Mouse (Mus musculus) midbrain, embryonic 10.5 days (tissue): ENCODE measurements around the gene Gtf2i. TPM values are rescaled to one million over a fixed set of nuclear protein-coding genes. Genes with fewer than 3 reads are reported as not detected.
"Not testable (repeated sequence)": the region's sequence is repeated elsewhere in the genome, so short reads cannot be mapped to it uniquely, and the experiment has no call there.

ENCODE experiments used
- DNase-seq: peaks from one replicate; pipeline ENCODE4 v3.0.0-alpha.2; 2017; ENCODE audit warnings: low spot score
- H3K27ac ChIP-seq: fragments of 300-500 bp; sonication (generic); replicated peaks from 2 replicates; pipeline ENCODE4 v1.5.1; 2016; ENCODE audit warnings: mild to moderate bottlenecking
- H3K27me3 ChIP-seq: fragments of 300-500 bp; sonication (generic); 2 replicates; pipeline ENCODE4 v1.6.1; 2016; ENCODE audit warnings: low read depth, mild to moderate bottlenecking; ENCODE audit not compliant: poor library complexity, severe bottlenecking
- H3K36me3 ChIP-seq: fragments of 300-500 bp; sonication (generic); 2 replicates; pipeline ENCODE4 v1.6.1; 2016; ENCODE audit warnings: mild to moderate bottlenecking, moderate library complexity
- H3K4me1 ChIP-seq: fragments of 300-500 bp; sonication (generic); 2 replicates; pipeline ENCODE4 v1.6.1; 2016
- H3K4me3 ChIP-seq: fragments of 300-500 bp; sonication (generic); 2 replicates; pipeline ENCODE4 v1.5.1; 2016; ENCODE audit warnings: mild to moderate bottlenecking, moderate library complexity
- H3K9me3 ChIP-seq: fragments of 300-500 bp; sonication (generic); replicated peaks from 2 replicates; pipeline ENCODE4 v1.6.1; 2016; ENCODE audit warnings: mild to moderate bottlenecking
- WGBS: fragments of 180-500 bp; shearing (Covaris S2); methylation state at CpG from one replicate; pipeline ENCODE4 v1.1.7; 2016; 5-methylcytosine and 5-hydroxymethylcytosine counted together
- polyA plus RNA-seq: library from polyadenylated mRNA; unstranded; fragments of >200 nt; fragmentation: Nextera tagmentation; extraction: Ambion mirVana; gene quantifications from 2 replicates; pipeline ENCODE4 v1.2.1, GENCODE M21; 2016

Gtf2i gene
- polyA plus RNA-seq, 1 experiment from 2014 or later = 172 TPM

DNA sequence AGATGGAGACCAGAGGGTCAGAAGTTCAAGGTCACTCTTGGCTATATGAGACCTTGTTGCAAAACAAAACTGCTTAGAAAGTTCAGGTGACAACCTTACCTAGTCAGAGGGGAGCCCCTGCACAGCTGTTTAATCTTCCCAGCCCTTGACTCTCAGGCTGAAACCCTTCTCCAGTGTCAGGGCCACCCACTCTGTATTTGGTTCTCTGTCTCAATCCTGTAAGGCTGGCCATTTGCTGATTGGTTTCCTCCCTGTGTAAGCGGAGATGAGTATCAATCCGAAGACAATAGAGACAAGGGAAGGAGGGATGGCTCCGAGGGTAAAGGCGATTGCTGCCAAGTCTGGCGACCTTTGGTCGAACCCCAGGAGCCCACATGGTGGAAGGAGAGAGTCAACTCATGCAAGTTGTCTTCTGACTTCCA is 25.6 kb upstream of the Gtf2i start:
- no peak for DNase-seq
- Histone ChIP-seq H3K9me3 (no peaks in the 10 kb centered on the region), H3K27ac (no peak overlapping the region), H3K4me1 (peaks cover 3% of the 10 kb centered on the region; the same call in 1 of the 2 replicates), H3K27me3 (no peaks in the 10 kb centered on the region), H3K36me3 (no peaks in the 10 kb centered on the region), H3K4me3 (no peak overlapping the region)
- WGBS = 30% methylated on average over 6 of the region's 6 CpGs

DNA sequence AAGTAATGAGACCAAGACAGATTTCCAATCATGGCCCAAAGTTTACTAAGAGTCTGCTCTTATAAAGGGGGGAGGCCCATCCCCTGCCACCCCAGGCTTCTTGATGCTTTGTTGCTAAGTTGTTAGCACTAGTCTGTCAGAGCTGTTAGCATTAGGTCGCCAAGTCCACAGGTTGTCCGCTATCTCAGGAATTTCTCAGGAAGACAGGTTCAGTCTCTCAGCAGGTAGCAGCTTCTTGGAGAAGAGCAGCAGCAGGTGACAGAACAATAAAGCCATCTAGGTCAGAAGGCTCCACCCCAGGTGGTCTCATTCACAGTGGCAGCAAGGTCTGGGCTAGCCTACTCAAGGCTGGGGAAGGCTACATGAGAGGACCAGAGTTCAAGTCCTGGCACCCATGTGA is 22.5 kb upstream of the Gtf2i start:
- not testable (repeated sequence) for DNase-seq, H3K4me1 ChIP-seq, H3K4me3 ChIP-seq, H3K27ac ChIP-seq, H3K36me3 ChIP-seq, H3K9me3 ChIP-seq, H3K27me3 ChIP-seq
- WGBS = 65% methylated on average over 2 of the region's 2 CpGs

DNA sequence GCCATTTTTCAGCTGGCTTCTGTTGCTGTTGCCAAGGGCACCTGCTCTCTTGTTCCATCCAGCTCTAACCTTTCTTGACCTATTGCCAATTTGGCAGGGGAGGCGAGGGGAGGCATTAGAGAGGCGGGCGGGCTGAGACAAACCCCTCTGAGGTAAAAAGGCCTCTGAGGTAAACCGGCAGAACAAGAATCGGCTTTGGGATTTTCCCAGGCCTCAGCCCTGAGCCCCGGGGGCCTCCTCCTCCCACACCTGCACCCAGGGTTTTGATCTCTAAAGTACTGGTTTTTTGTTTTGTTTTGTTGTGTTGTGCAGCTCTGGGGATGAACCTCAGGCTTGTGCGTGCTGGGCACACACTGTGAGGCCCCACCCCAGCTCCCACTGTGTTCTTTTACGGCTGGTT is 18.2 kb upstream of the Gtf2i start:
- DNase-seq = no peak
- 36% methylated on average over 8 of the region's 8 CpGs for WGBS

DNA sequence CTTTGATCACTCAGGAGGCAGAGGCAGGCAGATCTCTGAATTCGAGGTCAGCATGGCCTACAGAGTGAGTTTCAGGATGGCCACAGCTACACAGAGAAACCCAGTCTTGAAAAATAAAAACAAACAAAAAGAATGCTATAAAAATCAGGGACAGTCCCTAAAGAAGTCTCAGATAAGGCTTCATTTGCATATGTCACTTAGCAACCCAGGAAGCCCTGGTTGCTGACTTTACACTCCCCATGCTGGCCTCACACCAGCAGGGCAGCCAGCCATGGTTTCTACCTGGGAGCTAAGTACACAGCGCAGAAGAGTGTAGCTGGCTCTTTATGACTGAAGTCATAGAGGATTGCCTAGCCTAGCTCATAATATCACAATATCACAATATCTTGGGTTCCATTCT is 15.5 kb upstream of the Gtf2i start:
- Histone ChIP-seq H3K4me3 (no peak overlapping the region), H3K9me3 (no peaks in the 10 kb centered on the region), H3K4me1 (peaks cover 14% of the 10 kb centered on the region), H3K27me3 (no peaks in the 10 kb centered on the region), H3K36me3 (no peaks in the 10 kb centered on the region), H3K27ac (no peak overlapping the region)
- no peak for DNase-seq
- WGBS = 88% methylated on average over 2 of the region's 2 CpGs

More for the DNA sequence above, 18.2 kb upstream of the Gtf2i start:
- Histone ChIP-seq H3K4me3 (no peak overlapping the region), H3K27me3 (no peaks in the 10 kb centered on the region), H3K36me3 (no peaks in the 10 kb centered on the region), H3K4me1 (peaks cover 14% of the 10 kb centered on the region), H3K9me3 (no peaks in the 10 kb centered on the region), H3K27ac (peak overlapping the region; percentile 55; the same call in 1 of the 2 replicates)

DNA sequence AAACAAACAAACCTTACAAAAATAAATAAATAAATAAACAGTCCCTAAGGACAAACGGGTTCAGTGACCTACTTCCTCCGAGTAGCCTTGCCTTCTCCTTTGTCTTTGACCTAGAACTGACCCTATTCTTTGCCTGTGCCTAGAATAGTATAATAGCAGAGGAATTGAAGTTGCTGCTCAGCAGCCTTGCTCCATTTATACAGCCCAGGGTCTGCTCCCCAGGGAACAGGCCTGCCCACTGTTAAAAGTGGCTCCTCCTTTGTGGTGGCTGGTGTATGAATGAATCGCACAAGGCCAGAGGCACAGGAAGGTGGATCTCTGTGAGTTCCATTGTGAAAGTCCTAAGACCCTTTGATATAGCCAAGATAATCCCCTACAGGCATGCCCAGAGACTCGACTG is 14.8 kb upstream of the Gtf2i start:
- 57% methylated on average over 4 of the region's 4 CpGs for WGBS
- H3K36me3 ChIP-seq = no peaks in the 10 kb centered on the region
- no peak overlapping the region for H3K27ac ChIP-seq

DNA sequence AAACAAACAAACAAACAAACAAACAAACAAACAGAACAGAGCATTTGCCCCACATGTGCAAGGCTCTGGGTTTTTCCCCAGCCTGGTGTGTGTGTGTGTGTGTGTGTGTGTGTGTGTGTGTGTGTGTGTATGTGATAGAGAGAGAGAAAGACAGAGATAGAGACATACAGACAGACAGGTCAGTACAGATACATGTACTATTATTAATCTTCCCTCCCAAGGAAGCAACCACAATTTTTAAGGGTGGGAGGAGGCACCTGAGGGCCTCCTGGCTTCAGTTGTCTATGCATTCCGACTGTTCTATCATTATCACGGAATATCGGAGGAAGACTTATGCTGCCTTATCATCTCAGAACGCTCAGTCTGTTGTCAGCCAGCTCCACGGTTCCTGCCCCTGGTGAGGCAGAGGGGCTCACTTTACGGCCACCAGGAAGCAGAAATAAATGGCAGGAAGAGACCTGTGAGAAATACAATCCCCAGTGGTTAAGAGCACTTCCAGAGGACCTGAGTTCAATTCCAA is 14.0 kb upstream of the Gtf2i start:
- Histone ChIP-seq H3K4me1 (peaks cover 14% of the 10 kb centered on the region), H3K36me3 (no peaks in the 10 kb centered on the region), H3K27me3 (no peaks in the 10 kb centered on the region), H3K4me3 (no peak overlapping the region), H3K9me3 (no peaks in the 10 kb centered on the region), H3K27ac (no peak overlapping the region)
- DNase-seq = no peak
- WGBS = 91% methylated on average over 6 of the region's 6 CpGs

More for the DNA sequence above, 14.8 kb upstream of the Gtf2i start:
- Histone ChIP-seq H3K27me3 (no peaks in the 10 kb centered on the region), H3K4me3 (no peak overlapping the region), H3K4me1 (peaks cover 14% of the 10 kb centered on the region), H3K9me3 (no peaks in the 10 kb centered on the region)
- DNase-seq = no peak

DNA sequence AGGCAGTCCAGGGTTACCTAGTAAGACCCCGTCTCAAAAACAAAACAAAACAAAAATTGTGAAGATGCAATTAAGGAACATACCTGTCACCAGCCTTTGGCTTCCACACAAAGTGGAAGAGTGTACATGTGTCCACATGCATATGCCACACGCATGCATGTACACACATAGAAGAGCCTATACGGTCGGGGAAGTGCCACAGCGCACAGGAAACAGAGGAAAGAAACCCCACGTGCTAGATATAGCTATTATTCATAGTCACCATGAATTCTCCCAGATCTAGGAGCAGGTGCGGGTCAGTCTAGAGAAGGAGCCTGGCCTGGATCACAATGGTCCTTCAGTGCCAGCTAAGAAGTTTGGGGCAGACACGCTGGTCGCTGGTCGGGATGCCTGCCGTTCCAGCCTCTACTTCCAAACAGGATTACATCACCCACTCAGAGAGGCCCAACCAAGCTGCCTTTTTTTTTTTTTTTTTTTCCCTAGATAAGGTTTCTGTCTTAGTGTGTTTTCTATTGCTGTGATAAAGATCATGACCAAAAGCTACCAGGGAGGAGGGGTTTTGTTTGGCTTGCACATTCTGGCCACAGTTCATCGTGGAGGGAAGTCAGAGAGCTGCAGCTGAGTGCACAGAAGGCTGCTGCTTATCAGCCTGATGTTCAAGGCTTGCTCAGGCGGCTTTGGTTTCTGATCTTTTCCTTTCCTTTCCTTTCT is 11.5 kb upstream of the Gtf2i start:
- no peak overlapping the region for H3K27ac ChIP-seq
- peaks cover 13% of the 10 kb centered on the region for H3K4me1 ChIP-seq
- no peaks in the 10 kb centered on the region for H3K36me3 ChIP-seq
- WGBS = 88% methylated on average over 13 of the region's 13 CpGs
- H3K27me3 ChIP-seq = no peaks in the 10 kb centered on the region
- DNase-seq = no peak
- H3K9me3 ChIP-seq = no peaks in the 10 kb centered on the region
- no peak overlapping the region for H3K4me3 ChIP-seq

DNA sequence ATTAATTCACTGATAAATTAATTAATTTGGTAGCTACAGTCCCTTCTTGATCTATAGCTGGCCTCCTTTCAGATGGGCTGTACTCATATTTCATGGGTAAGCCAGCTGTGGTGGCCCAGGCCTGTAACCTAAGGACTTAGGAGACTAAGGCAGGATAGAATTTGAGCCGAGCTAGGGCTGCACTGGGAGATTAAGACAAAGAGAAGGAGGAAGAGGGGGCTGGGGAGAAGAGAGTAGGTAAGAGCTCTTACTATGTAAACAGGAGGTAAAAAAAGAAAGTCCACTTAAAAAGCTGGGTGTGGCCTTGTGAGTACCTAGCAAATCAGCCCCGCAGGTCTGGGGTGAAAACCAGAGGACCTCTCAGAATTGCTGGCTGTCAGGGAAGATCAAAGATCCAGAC is 9.3 kb upstream of the Gtf2i start:
- Histone ChIP-seq H3K4me1 (peaks cover 6% of the 10 kb centered on the region; the same call in 1 of the 2 replicates), H3K27me3 (no peaks in the 10 kb centered on the region), H3K4me3 (no peak overlapping the region), H3K27ac (no peak overlapping the region; the same call in 1 of the 2 replicates), H3K36me3 (no peaks in the 10 kb centered on the region), H3K9me3 (no peaks in the 10 kb centered on the region)
- 49% methylated on average over 2 of the region's 2 CpGs for WGBS
- no peak for DNase-seq

DNA sequence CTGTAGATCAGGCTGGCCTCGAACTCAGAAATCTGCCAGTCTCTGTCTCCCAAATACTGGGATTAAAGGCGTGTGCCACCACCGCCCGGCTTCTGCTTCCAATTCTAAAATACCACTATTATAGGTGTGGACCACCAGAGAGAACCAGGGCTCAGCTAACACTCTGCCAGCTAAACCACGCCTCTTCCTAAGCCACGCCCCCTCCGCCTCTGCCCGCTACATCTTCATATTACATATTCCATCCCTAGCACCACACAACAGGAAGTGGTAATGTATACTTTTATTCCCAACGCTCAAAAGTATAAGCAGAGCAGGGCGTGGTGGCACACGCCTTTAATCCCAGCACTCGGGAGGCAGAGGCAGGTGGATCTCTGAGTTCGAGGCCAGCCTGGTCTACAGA is 8.8 kb upstream of the Gtf2i start:
- Histone ChIP-seq H3K4me1 (peaks cover 7% of the 10 kb centered on the region; the same call in 1 of the 2 replicates), H3K4me3 (no peak overlapping the region), H3K27ac (no peak overlapping the region), H3K36me3 (no peaks in the 10 kb centered on the region), H3K27me3 (no peaks in the 10 kb centered on the region), H3K9me3 (no peaks in the 10 kb centered on the region)
- no peak for DNase-seq
- WGBS = 91% methylated on average over 13 of the region's 13 CpGs

DNA sequence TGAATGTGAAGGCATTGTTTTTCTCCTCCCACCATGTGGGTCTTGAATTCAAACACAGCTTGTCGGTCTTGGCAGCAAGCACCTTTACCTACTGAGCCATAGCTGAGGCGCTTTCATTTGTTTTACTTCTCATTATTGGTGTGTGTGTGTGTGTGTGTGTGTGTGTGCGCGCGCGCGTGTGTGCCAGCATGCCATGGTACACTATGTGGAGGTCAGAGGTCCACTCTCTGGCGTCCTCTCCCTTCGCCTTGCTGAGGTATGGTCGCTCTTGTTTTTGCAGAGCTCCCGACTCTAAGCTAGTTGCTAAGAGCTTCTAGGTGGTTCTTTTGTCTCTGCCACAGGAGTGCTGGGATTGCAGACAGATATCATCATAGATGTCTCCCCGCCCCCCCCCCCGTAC is 7.8 kb upstream of the Gtf2i start:
- Histone ChIP-seq H3K9me3 (no peaks in the 10 kb centered on the region), H3K27ac (0 out of 2 replicates have a peak overlapping the region, but pooled peaks have one; percentile 9), H3K4me3 (no peak overlapping the region), H3K36me3 (no peaks in the 10 kb centered on the region), H3K27me3 (no peaks in the 10 kb centered on the region), H3K4me1 (peaks cover 7% of the 10 kb centered on the region; the same call in 1 of the 2 replicates)
- 83% methylated on average over 13 of the region's 13 CpGs for WGBS
- no peak for DNase-seq

DNA sequence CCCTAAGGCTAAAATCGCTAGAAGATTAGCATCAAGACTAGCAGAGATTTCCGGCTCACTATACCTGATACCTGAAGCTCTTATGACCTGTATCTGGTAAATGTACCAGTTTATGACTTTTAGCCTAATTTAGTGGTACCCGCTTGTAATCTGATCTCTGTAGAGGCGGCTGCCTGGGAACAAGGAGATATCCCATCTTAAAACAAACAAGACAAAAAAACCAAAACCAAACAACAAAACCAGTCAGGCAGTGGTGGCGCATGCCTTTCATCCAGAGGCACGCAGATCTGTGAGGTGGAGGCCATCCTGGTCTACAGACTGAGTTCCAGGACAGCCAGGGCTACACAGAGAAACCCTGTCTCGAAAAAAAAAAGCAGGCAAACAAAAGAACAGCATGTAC is 7.1 kb upstream of the Gtf2i start:
- Histone ChIP-seq H3K4me1 (peaks cover 11% of the 10 kb centered on the region), H3K9me3 (no peaks in the 10 kb centered on the region), H3K36me3 (no peaks in the 10 kb centered on the region), H3K4me3 (no peak overlapping the region), H3K27ac (no peak overlapping the region), H3K27me3 (no peaks in the 10 kb centered on the region)
- no peak for DNase-seq
- WGBS = 82% methylated on average over 7 of the region's 7 CpGs

DNA sequence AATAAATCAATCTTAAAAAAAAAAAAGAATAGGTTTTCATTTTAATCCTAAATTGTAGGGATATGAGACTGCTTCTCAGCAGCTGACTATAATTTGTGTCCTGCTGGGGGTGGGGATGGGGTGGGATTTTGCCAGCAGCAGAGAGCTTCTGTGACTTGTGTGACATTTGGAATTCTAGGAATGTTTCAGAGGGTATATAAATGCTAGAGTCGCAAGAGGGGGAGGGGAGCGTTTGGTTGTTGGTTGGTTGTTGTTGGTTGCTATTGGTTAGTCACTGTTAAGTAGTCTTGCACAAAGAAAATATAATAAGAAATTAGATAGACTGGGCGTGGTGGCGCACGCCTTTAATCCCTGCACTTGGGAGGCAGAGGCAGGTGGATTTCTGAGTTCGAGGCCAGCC is 4.3 kb upstream of the Gtf2i start:
- WGBS = 91% methylated on average over 6 of the region's 6 CpGs
- Histone ChIP-seq H3K4me3 (no peak overlapping the region), H3K27ac (no peak overlapping the region), H3K9me3 (no peaks in the 10 kb centered on the region), H3K36me3 (no peaks in the 10 kb centered on the region), H3K27me3 (no peaks in the 10 kb centered on the region), H3K4me1 (peaks cover 24% of the 10 kb centered on the region)
- DNase-seq = no peak

DNA sequence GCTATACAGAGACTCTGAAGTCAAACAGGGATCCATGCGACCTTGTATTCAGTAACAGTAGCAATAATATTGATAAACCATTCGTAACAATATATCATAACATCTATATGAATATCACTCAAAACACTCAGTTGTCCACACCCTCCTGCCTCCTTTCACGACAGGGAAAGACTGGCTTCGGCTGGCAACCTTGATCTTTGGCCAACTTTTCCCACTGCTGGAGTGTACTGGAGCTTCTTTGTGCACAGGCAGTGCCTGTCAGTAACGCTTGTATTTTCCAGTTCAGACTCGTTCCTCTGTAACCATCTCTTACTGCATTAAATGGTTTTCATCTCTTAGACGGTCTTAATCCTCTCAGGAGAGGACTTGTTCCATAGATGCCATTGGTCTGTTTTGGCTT is 2.2 kb upstream of the Gtf2i start:
- no peaks in the 10 kb centered on the region for H3K9me3 ChIP-seq
- H3K4me1 ChIP-seq = peaks cover 31% of the 10 kb centered on the region
- WGBS = 65% methylated on average over 7 of the region's 7 CpGs
- H3K27me3 ChIP-seq = no peaks in the 10 kb centered on the region
- H3K27ac ChIP-seq = peak overlapping the region; percentile 100
- peaks cover 5% of the 10 kb centered on the region for H3K36me3 ChIP-seq
- no peak for DNase-seq
- H3K4me3 ChIP-seq = peak overlapping the region; percentile 94
